Mouse (Mus musculus) regulatory T cell (primary cell): ENCODE results near the gene Tmem37.

Experiments used
- in situ Hi-C: fragments of 300-600 bp; cut with MboI, MseI; formaldehyde crosslinking; loops from one replicate; pipeline ENCODE4 v1.15.1; 2025; ENCODE audit warnings: high pct_unique_total_duplicates

Gene Tmem37

GRCm38 (mm10) chr1:120062231-120062630 is 11.6 kb downstream of the Tmem37 start:
- in situ Hi-C loops: no loop called here

GRCm38 (mm10) chr1:120060687-120061086 is 13.2 kb downstream of the Tmem37 start:
- in situ Hi-C loops: no loop called here

- in situ Hi-C loops: no loop called here
These were observed 16.0 kb downstream of the Tmem37 start for GRCm38 (mm10) chr1:120057674-120058430.

GRCm38 (mm10) chr1:120057044-120057443 is 16.8 kb downstream of the Tmem37 start:
- in situ Hi-C loops: no loop called here

GRCm38 (mm10) chr1:120056236-120056635 is 17.6 kb downstream of the Tmem37 start:
- in situ Hi-C loops: no loop called here

- in situ Hi-C loops: no loop called here
These were observed 18.4 kb downstream of the Tmem37 start for GRCm38 (mm10) chr1:120055475-120055874.

GRCm38 (mm10) chr1:120054997-120055396 is 18.9 kb downstream of the Tmem37 start:
- in situ Hi-C loops: no loop called here

GRCm38 (mm10) chr1:120051070-120051469 is 22.8 kb downstream of the Tmem37 start:
- in situ Hi-C loops: no loop called here

GRCm38 (mm10) chr1:120047325-120047724 is 26.5 kb downstream of the Tmem37 start:
- in situ Hi-C loops: no loop called here

GRCm38 (mm10) chr1:120044584-120044983 is 29.3 kb downstream of the Tmem37 start:
- in situ Hi-C loops: no loop called here

- in situ Hi-C loops: no loop called here
These were observed 31.5 kb downstream of the Tmem37 start for GRCm38 (mm10) chr1:120042421-120042820.

- in situ Hi-C loops: no loop called here
These were observed 35.3 kb downstream of the Tmem37 start for GRCm38 (mm10) chr1:120038594-120038993.

GRCm38 (mm10) chr1:120037021-120037683 is 36.7 kb downstream of the Tmem37 start:
- in situ Hi-C loops: no loop called here

- in situ Hi-C loops: no loop called here
These were observed 38.3 kb downstream of the Tmem37 start for GRCm38 (mm10) chr1:120035456-120036034.

GRCm38 (mm10) chr1:120034793-120035192 is 39.1 kb downstream of the Tmem37 start:
- in situ Hi-C loops: no loop called here

GRCm38 (mm10) chr1:120033469-120033854 is 40.4 kb downstream of the Tmem37 start:
- in situ Hi-C loops: no loop called here

GRCm38 (mm10) chr1:120032804-120033468 is 40.9 kb downstream of the Tmem37 start:
- in situ Hi-C loops: no loop called here

GRCm38 (mm10) chr1:120030474-120030873 is 43.4 kb downstream of the Tmem37 start:
- in situ Hi-C loops: no loop called here

GRCm38 (mm10) chr1:120027693-120028092 is 46.2 kb downstream of the Tmem37 start:
- in situ Hi-C loops: loop anchor here (5.0 kb wide), 1 partner anchor 70 kb away; no protein-coding TSS in a partner anchor

- in situ Hi-C loops: loop anchor here (5.0 kb wide), 1 partner anchor 72 kb away; no protein-coding TSS in a partner anchor
These were observed 48.8 kb downstream of the Tmem37 start for GRCm38 (mm10) chr1:120025050-120025439.

- in situ Hi-C loops: loop anchor here (5.0 kb wide), 1 partner anchor 73 kb away; no protein-coding TSS in a partner anchor
These were observed 49.4 kb downstream of the Tmem37 start for GRCm38 (mm10) chr1:120024331-120025049.
